Mouse (Mus musculus) hindbrain, embryonic 16.5 days (tissue): ENCODE results near the gene Adh4. TPM values are rescaled to one million over a fixed set of nuclear protein-coding genes. Genes with fewer than 3 reads are reported as not detected.
A peak's percentile ranks its signal among the peaks of the same experiment; 100 is the strongest.
"Not testable (repeated sequence)": the region's sequence is repeated elsewhere in the genome, so short reads cannot be mapped to it uniquely, and the experiment has no call there.

Experiments used
- ATAC-seq: fragments of 200-750 bp; cut with Nextera tagmentation; 2 replicates; pipeline ENCODE4 v1.8.0; 2017; ENCODE audit warnings: moderate TSS enrichment, moderate library complexity
- H3K27ac ChIP-seq: fragments of 300-500 bp; sonication (generic); 2 replicates; pipeline ENCODE4 v1.5.1; 2014; ENCODE audit warnings: low read depth, mild to moderate bottlenecking, control low read depth, low read length, moderate library complexity
- H3K27me3 ChIP-seq: fragments of 300-500 bp; sonication (generic); replicated peaks from 2 replicates; pipeline ENCODE4 v1.6.1; 2014; ENCODE audit warnings: low read length; ENCODE audit not compliant: control insufficient read depth, insufficient read depth
- H3K36me3 ChIP-seq: fragments of 300-500 bp; sonication (generic); 2 replicates; pipeline ENCODE4 v1.6.1; 2014; ENCODE audit warnings: mild to moderate bottlenecking, low read length, moderate library complexity, mixed read lengths; ENCODE audit not compliant: control insufficient read depth, insufficient read depth
- H3K4me1 ChIP-seq: fragments of 300-500 bp; sonication (generic); 2 replicates; pipeline ENCODE4 v1.6.1; 2014; ENCODE audit warnings: low read depth, low read length; ENCODE audit not compliant: control insufficient read depth, insufficient read depth
- H3K4me2 ChIP-seq: fragments of 300-500 bp; sonication (generic); 2 replicates; pipeline ENCODE4 v1.6.1; 2014; ENCODE audit warnings: mild to moderate bottlenecking, low read length, control low read depth, moderate library complexity
- H3K4me3 ChIP-seq: fragments of 300-500 bp; sonication (generic); 2 replicates; pipeline ENCODE4 v1.5.1; 2014; ENCODE audit warnings: mild to moderate bottlenecking, low read length, control low read depth, moderate library complexity
- H3K9ac ChIP-seq: fragments of 300-500 bp; sonication (generic); 2 replicates; pipeline ENCODE4 v1.6.1; 2014; ENCODE audit warnings: low read depth, mild to moderate bottlenecking, control low read depth, low read length, moderate library complexity
- H3K9me3 ChIP-seq: fragments of 300-500 bp; sonication (generic); 2 replicates; pipeline ENCODE4 v1.6.1; 2014; ENCODE audit warnings: mild to moderate bottlenecking, low read length, moderate library complexity; ENCODE audit not compliant: control insufficient read depth
- WGBS: fragments of 180-500 bp; shearing (Covaris S2); extraction: QIAGEN DNeasy Blood & Tissue Kit; methylation state at CpG from one replicate; pipeline ENCODE4 v1.1.7; 2014; 5-methylcytosine and 5-hydroxymethylcytosine counted together
- polyA plus RNA-seq: library from polyadenylated mRNA; unstranded; fragments of >200 nt; fragmentation: Nextera tagmentation; extraction: Ambion mirVana; gene quantifications from 2 replicates; pipeline ENCODE4 v1.2.1, GENCODE M21; 2015

The Adh4 gene
- polyA plus RNA-seq: not detected in 2 replicates

DNA sequence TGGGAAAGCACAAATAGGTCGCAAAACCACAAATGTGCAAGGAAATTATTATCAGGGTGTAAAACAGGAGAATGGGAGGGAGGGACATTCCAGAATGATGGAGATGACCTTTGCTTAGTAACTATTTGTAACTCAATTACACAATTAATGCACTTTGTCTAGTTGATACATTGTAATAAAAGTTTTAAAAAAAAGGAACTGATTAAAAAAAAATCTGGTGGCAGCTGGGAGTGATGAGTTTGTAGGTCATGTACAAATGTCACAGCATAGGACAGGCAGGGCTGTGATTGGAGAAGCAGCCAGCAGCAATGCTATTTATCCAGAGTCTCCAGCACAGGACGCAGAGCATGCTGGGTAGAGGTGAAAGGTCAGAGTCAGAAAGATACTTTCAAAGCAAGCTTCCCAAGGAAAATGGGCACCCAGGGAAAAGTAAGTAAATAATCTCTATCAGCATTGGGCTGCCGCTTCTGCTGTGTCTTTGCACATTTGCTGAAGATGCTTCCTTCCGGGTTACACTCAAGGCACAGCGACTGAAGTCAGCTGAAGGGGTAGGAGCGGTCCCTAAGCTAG lies at the start of gene Adh4:
Adh4 (plus strand) TSS at position 346 of the 570 bp plus-strand sequence.
- H3K27ac ChIP-seq: no peak within 1 kb of the TSS
- no peak within 1 kb of the TSS for H3K4me3 ChIP-seq
- no peak within 1 kb of the TSS for H3K4me2 ChIP-seq
- H3K36me3 ChIP-seq: no peaks in the 10 kb centered on the region
- H3K4me1 ChIP-seq: no peaks in the 10 kb centered on the region
- ATAC-seq: no peak
- H3K27me3 ChIP-seq: no peaks in the 10 kb centered on the region
- H3K9ac ChIP-seq: no peak within 1 kb of the TSS
- WGBS: 74% methylated on average over 6 of the region's 6 CpGs
- no peaks in the 10 kb centered on the region for H3K9me3 ChIP-seq

DNA sequence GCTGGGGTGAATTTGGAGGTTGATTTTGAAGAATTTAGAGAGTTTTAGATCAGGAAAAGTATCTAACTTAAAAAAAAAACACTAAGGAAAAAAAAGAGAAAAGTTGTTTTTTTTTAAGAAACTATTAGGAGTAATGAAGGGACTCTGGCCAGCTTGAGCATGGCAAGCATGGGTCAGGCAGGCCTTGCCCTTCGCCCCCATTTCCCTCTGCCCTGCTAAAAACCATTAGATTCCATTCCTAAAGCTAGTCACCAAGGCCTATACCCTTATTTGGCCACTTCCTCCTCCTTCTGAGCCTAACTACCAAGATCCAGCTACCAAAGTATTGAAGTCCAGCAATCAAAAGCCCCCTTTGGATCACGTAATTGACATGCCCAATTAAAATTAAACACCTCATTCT lies 49.1 kb upstream of the Adh4 start:
- 94% methylated on average over 2 of the region's 2 CpGs for WGBS
- H3K36me3 ChIP-seq: no peaks in the 10 kb centered on the region
- ATAC-seq: no peak

GRCm38 (mm10) chr3:138369546-138369945 lies 45.7 kb upstream of the Adh4 start:
- ATAC-seq: no peak
- no peak overlapping the region for H3K4me2 ChIP-seq
- no peaks in the 10 kb centered on the region for H3K27me3 ChIP-seq
- no peak overlapping the region for H3K27ac ChIP-seq
- no peaks in the 10 kb centered on the region for H3K4me1 ChIP-seq
- no peak overlapping the region for H3K9ac ChIP-seq
- H3K4me3 ChIP-seq: no peak overlapping the region
- no peaks in the 10 kb centered on the region for H3K36me3 ChIP-seq
- H3K9me3 ChIP-seq: no peaks in the 10 kb centered on the region
- WGBS: 98% methylated on average over 1 of the region's 1 CpGs

More for the DNA sequence above, 49.1 kb upstream of the Adh4 start:
- Histone ChIP-seq H3K27me3 (no peaks in the 10 kb centered on the region), H3K9me3 (no peaks in the 10 kb centered on the region), H3K4me3 (no peak overlapping the region), H3K9ac (no peak overlapping the region), H3K27ac (no peak overlapping the region), H3K4me1 (no peaks in the 10 kb centered on the region), H3K4me2 (no peak overlapping the region)

GRCm38 (mm10) chr3:138370289-138370688 lies 45.0 kb upstream of the Adh4 start:
- H3K9me3 ChIP-seq, H3K4me2 ChIP-seq, H3K27ac ChIP-seq, H3K4me3 ChIP-seq, ATAC-seq, H3K4me1 ChIP-seq, H3K9ac ChIP-seq, H3K27me3 ChIP-seq, H3K36me3 ChIP-seq: not testable (repeated sequence)
- WGBS: 72% methylated on average over 4 of the region's 4 CpGs

GRCm38 (mm10) chr3:138373920-138374319 lies 41.3 kb upstream of the Adh4 start:
- no peak overlapping the region for H3K4me3 ChIP-seq

GRCm38 (mm10) chr3:138375148-138375547 lies 40.1 kb upstream of the Adh4 start:
- Histone ChIP-seq H3K4me3 (no peak overlapping the region), H3K36me3 (no peaks in the 10 kb centered on the region), H3K9ac (no peak overlapping the region), H3K4me2 (no peak overlapping the region), H3K27ac (no peak overlapping the region), H3K9me3 (peaks cover 3% of the 10 kb centered on the region; the same call in 1 of the 2 replicates), H3K4me1 (no peaks in the 10 kb centered on the region), H3K27me3 (no peaks in the 10 kb centered on the region)
- ATAC-seq: no peak
- WGBS: 89% methylated on average over 2 of the region's 2 CpGs

More at GRCm38 (mm10) chr3:138373920-138374319, 41.3 kb upstream of the Adh4 start:
- 69% methylated on average over 4 of the region's 4 CpGs for WGBS
- Histone ChIP-seq H3K36me3 (no peaks in the 10 kb centered on the region), H3K4me1 (no peaks in the 10 kb centered on the region), H3K27ac (no peak overlapping the region), H3K9me3 (no peaks in the 10 kb centered on the region), H3K4me2 (no peak overlapping the region), H3K27me3 (no peaks in the 10 kb centered on the region), H3K9ac (no peak overlapping the region)
- no peak for ATAC-seq

- no peaks in the 10 kb centered on the region for H3K36me3 ChIP-seq
- 0 out of 2 replicates have a peak, but pooled peaks have one; percentile 45 for ATAC-seq
- 24% methylated on average over 3 of the region's 3 CpGs for WGBS
- no peaks in the 10 kb centered on the region for H3K27me3 ChIP-seq
- H3K4me2 ChIP-seq: no peak overlapping the region
- H3K4me3 ChIP-seq: no peak overlapping the region
- no peaks in the 10 kb centered on the region; the same call in 1 of the 2 replicates for H3K4me1 ChIP-seq
- H3K27ac ChIP-seq: no peak overlapping the region
- H3K9ac ChIP-seq: no peak overlapping the region
- peaks cover 3% of the 10 kb centered on the region; the same call in 1 of the 2 replicates for H3K9me3 ChIP-seq
These were observed 34.1 kb upstream of the Adh4 start for GRCm38 (mm10) chr3:138381133-138381532.

GRCm38 (mm10) chr3:138387155-138387554 lies 28.1 kb upstream of the Adh4 start:
- H3K4me2 ChIP-seq: no peak overlapping the region
- ATAC-seq: no peak

GRCm38 (mm10) chr3:138404872-138405271 lies 10.4 kb upstream of the Adh4 start:
- no peak for ATAC-seq
- H3K9me3 ChIP-seq: no peaks in the 10 kb centered on the region
- H3K9ac ChIP-seq: no peak overlapping the region
- H3K36me3 ChIP-seq: no peaks in the 10 kb centered on the region
- H3K4me3 ChIP-seq: no peak overlapping the region
- H3K4me2 ChIP-seq: no peak overlapping the region
- H3K27ac ChIP-seq: no peak overlapping the region
- WGBS: 87% methylated on average over 3 of the region's 3 CpGs
- no peaks in the 10 kb centered on the region for H3K4me1 ChIP-seq
- no peaks in the 10 kb centered on the region for H3K27me3 ChIP-seq

More at GRCm38 (mm10) chr3:138387155-138387554, 28.1 kb upstream of the Adh4 start:
- no peak overlapping the region for H3K27ac ChIP-seq
- H3K9ac ChIP-seq: no peak overlapping the region
- H3K4me1 ChIP-seq: no peaks in the 10 kb centered on the region
- no peaks in the 10 kb centered on the region for H3K27me3 ChIP-seq
- 89% methylated on average over 6 of the region's 6 CpGs for WGBS
- H3K4me3 ChIP-seq: no peak overlapping the region
- H3K9me3 ChIP-seq: no peaks in the 10 kb centered on the region
- no peaks in the 10 kb centered on the region for H3K36me3 ChIP-seq
